Mouse (Mus musculus): ENCODE measurements around the gene Pga5.

GRCm38 (mm10) chr19:10712194-10712593, 34.3 kb upstream of the Pga5 start:
- TF ChIP-seq CTCF (IDR thresholded peaks at IDR 0.05; ENCODE audit: insufficient read depth, low read length) (no peak), POLR2A (IDR thresholded peaks at IDR 0.05; ENCODE audit: borderline replicate concordance, extremely low read depth, low read depth, low read length) (no peak)

All from lung, adult 2 months (tissue).